Mouse (Mus musculus) midbrain, postnatal 0 days (tissue): ENCODE results near the gene 4931406P16Rik. TPM values are rescaled to one million over a fixed set of nuclear protein-coding genes. Genes with fewer than 3 reads are reported as not detected.

ENCODE experiments used
- ATAC-seq: fragments of 200-750 bp; cut with Nextera tagmentation; 2 replicates; pipeline ENCODE4 v1.8.0; 2017; ENCODE audit warnings: moderate number of reproducible peaks, mild to moderate bottlenecking, moderate TSS enrichment, moderate library complexity; ENCODE audit not compliant: low FRiP score
- DNase-seq: peaks from one replicate; pipeline ENCODE4 v3.0.0-alpha.2; 2015; ENCODE audit warnings: low spot score
- H3K27ac ChIP-seq: fragments of 300-500 bp; sonication (generic); 2 replicates; pipeline ENCODE4 v1.5.1; 2014; ENCODE audit warnings: low read depth, mild to moderate bottlenecking, low read length, mixed read lengths
- H3K27me3 ChIP-seq: fragments of 300-500 bp; sonication (generic); 2 replicates; pipeline ENCODE4 v1.6.1; 2014; ENCODE audit warnings: low read length, control low read depth, mixed read lengths; ENCODE audit not compliant: insufficient read depth
- H3K36me3 ChIP-seq: fragments of 300-500 bp; sonication (generic); 2 replicates; pipeline ENCODE4 v1.6.1; 2014; ENCODE audit warnings: low read length, control low read depth, mixed read lengths; ENCODE audit not compliant: insufficient read depth
- H3K4me1 ChIP-seq: fragments of 300-500 bp; sonication (generic); 2 replicates; pipeline ENCODE4 v1.6.1; 2014; ENCODE audit warnings: mild to moderate bottlenecking, control low read depth, antibody characterized with exemption, low read length, mixed read lengths; ENCODE audit not compliant: insufficient read depth
- H3K4me2 ChIP-seq: fragments of 300-500 bp; sonication (generic); 2 replicates; pipeline ENCODE4 v1.6.1; 2014; ENCODE audit warnings: low read depth, mild to moderate bottlenecking, low read length, mixed read lengths; ENCODE audit not compliant: poor library complexity, severe bottlenecking
- H3K4me3 ChIP-seq: fragments of 300-500 bp; sonication (generic); 2 replicates; pipeline ENCODE4 v1.5.1; 2014; ENCODE audit warnings: low read depth, mild to moderate bottlenecking, low read length, moderate library complexity
- H3K9ac ChIP-seq: fragments of 300-500 bp; sonication (generic); replicated peaks from 2 replicates; pipeline ENCODE4 v1.6.1; 2014; ENCODE audit warnings: mild to moderate bottlenecking, low read length, moderate library complexity, mixed read lengths; ENCODE audit not compliant: poor library complexity, severe bottlenecking
- H3K9me3 ChIP-seq: fragments of 300-500 bp; sonication (generic); 2 replicates; pipeline ENCODE4 v1.6.1; 2016; ENCODE audit warnings: low read length, control low read depth
- CTCF ChIP-seq: IDR thresholded peaks from 2 replicates; pipeline ENCODE4 v1.5.1; 2016; ENCODE audit warnings: antibody characterized with exemption, mild to moderate bottlenecking
- WGBS: fragments of 180-500 bp; shearing (Covaris S2); extraction: QIAGEN DNeasy Blood & Tissue Kit; methylation state at CpG from one replicate; pipeline ENCODE4 v1.1.7; 2014; 5-methylcytosine and 5-hydroxymethylcytosine counted together
- polyA plus RNA-seq: library from polyadenylated mRNA; unstranded; fragments of >200 nt; fragmentation: Nextera tagmentation; extraction: Ambion mirVana; gene quantifications from 2 replicates; pipeline ENCODE4 v1.2.1, GENCODE M21; 2015
- total RNA-seq: library from RNA; depleted of rRNA; stranded (reverse); fragments of >200 nt; gene quantifications from 2 replicates; pipeline ENCODE4 v1.2.3, GENCODE M21; 2014

The 4931406P16Rik gene
- total and polyA plus RNA-seq, 2 experiments from 2014 or later: 33.6 to 78.3 TPM

DNA sequence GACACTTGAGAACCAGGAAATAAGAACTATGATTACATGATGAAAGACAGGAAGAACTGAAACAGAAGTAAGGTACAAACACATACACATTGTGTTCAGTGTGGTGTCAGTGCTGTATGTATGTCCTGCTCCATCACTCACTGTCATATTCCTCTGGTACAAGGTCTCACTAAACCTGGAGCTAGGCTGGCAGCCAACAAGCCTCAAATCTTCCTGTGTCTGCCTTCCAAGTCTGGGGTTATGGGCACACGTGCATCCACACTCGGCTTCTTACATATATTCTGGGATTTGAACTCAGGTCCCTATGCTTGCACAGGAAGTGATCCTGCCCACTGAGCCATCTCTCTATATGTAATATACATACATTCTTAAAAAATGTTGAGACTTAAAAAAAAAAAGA lies 20.7 kb downstream of the 4931406P16Rik start:
- no peak overlapping the region for H3K4me3 ChIP-seq
- no peaks in the 10 kb centered on the region for H3K9me3 ChIP-seq
- H3K36me3 ChIP-seq: no peaks in the 10 kb centered on the region
- H3K4me1 ChIP-seq: no peaks in the 10 kb centered on the region
- DNase-seq (no peak), ATAC-seq (no peak)
- no peak overlapping the region for H3K9ac ChIP-seq
- no peak overlapping the region for H3K4me2 ChIP-seq
- WGBS: 96% methylated on average over 2 of the region's 2 CpGs
- TF ChIP-seq CTCF: no peak
- H3K27ac ChIP-seq: no peak overlapping the region
- H3K27me3 ChIP-seq: no peaks in the 10 kb centered on the region

DNA sequence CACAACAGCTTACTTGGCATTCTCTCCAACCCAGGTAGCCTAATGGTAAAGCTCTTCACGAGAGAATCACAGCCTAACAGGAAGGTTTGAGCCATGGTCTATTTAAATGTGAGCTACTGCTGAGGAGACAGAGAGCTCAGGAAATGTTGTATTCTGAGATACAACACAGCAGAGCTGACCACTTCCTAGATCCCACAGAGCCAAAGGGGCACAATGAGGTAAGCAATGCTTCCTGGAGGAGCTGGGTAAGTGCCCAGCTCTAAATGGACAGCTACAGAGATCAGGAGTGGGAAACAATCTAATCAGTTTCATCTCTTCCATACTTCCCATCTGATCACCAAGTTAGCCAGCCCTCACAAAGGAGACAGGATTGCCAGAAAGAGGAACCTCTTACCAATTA lies 22.1 kb downstream of the 4931406P16Rik start:
- Histone ChIP-seq H3K27ac (no peak overlapping the region), H3K4me2 (no peak overlapping the region), H3K9ac (no peak overlapping the region), H3K4me1 (no peaks in the 10 kb centered on the region), H3K27me3 (no peaks in the 10 kb centered on the region), H3K36me3 (no peaks in the 10 kb centered on the region), H3K4me3 (no peak overlapping the region), H3K9me3 (no peaks in the 10 kb centered on the region)
- no peak for TF ChIP-seq CTCF
- DNase-seq (no peak), ATAC-seq (no peak)
- 88% methylated on average over 1 of the region's 1 CpGs for WGBS

- DNase-seq (no peak), ATAC-seq (no peak)
- Histone ChIP-seq H3K36me3 (no peaks in the 10 kb centered on the region), H3K4me2 (no peak overlapping the region), H3K4me1 (no peaks in the 10 kb centered on the region), H3K4me3 (no peak overlapping the region), H3K9me3 (no peaks in the 10 kb centered on the region), H3K9ac (no peak overlapping the region), H3K27me3 (no peaks in the 10 kb centered on the region), H3K27ac (no peak overlapping the region)
- TF ChIP-seq CTCF: no peak
Measured at GRCm38 (mm10) chr7:34290450-34291151, 22.8 kb downstream of the 4931406P16Rik start.

GRCm38 (mm10) chr7:34277656-34278055 lies 35.7 kb downstream of the 4931406P16Rik start:
- 96% methylated on average over 2 of the region's 2 CpGs for WGBS
- no peak overlapping the region for H3K9ac ChIP-seq
- H3K27ac ChIP-seq: no peak overlapping the region
- H3K36me3 ChIP-seq: peaks cover under 1% of the 10 kb centered on the region; the same call in 1 of the 2 replicates
- DNase-seq (no peak), ATAC-seq (no peak)
- H3K4me3 ChIP-seq: no peak overlapping the region
- no peak overlapping the region for H3K4me2 ChIP-seq
- no peak for TF ChIP-seq CTCF
- H3K27me3 ChIP-seq: no peaks in the 10 kb centered on the region
- H3K9me3 ChIP-seq: no peaks in the 10 kb centered on the region
- no peaks in the 10 kb centered on the region for H3K4me1 ChIP-seq

- no peak overlapping the region for H3K27ac ChIP-seq
- DNase-seq (no peak), ATAC-seq (no peak)
- H3K9ac ChIP-seq: no peak overlapping the region
- H3K4me1 ChIP-seq: no peaks in the 10 kb centered on the region
- no peaks in the 10 kb centered on the region for H3K27me3 ChIP-seq
- H3K9me3 ChIP-seq: no peaks in the 10 kb centered on the region
- no peak overlapping the region for H3K4me2 ChIP-seq
- no peaks in the 10 kb centered on the region for H3K36me3 ChIP-seq
- H3K4me3 ChIP-seq: no peak overlapping the region
- 93% methylated on average over 3 of the region's 3 CpGs for WGBS
- no peak for TF ChIP-seq CTCF
Measured at GRCm38 (mm10) chr7:34276066-34276465, 37.3 kb downstream of the 4931406P16Rik start.

GRCm38 (mm10) chr7:34272465-34272864 lies 40.9 kb downstream of the 4931406P16Rik start:
- H3K9me3 ChIP-seq: no peaks in the 10 kb centered on the region
- no peaks in the 10 kb centered on the region for H3K4me1 ChIP-seq
- ATAC-seq (no peak), DNase-seq (no peak)
- WGBS: 83% methylated on average over 4 of the region's 4 CpGs
- no peak for TF ChIP-seq CTCF
- H3K4me3 ChIP-seq: no peak overlapping the region
- no peaks in the 10 kb centered on the region for H3K27me3 ChIP-seq
- H3K36me3 ChIP-seq: no peaks in the 10 kb centered on the region
- no peak overlapping the region for H3K9ac ChIP-seq
- no peak overlapping the region for H3K27ac ChIP-seq
- no peak overlapping the region for H3K4me2 ChIP-seq
